Mouse (Mus musculus) ES-E14 (cell line): ENCODE measurements at regions not wholly inside any gene's neighbourhood (a gene's known extent, or its start where the extent isn't known, plus 50 kb on each side); places are given as distances from the start of the nearest gene placed in this dataset.
"Not testable (repeated sequence)": the region's sequence is repeated elsewhere in the genome, so short reads cannot be mapped to it uniquely, and the experiment has no call there.

Experiments
- DNase-seq: peaks from one replicate; pipeline ENCODE4 v3.0.0-alpha.2; 2013; ENCODE audit warnings: low read depth, low spot score
- H3K27ac ChIP-seq: 2 replicates; pipeline ENCODE4 v1.5.1; 2012; ENCODE audit warnings: low read depth, mild to moderate bottlenecking, low read length, moderate library complexity, mixed read lengths; ENCODE audit not compliant: poor library complexity, insufficient read depth, severe bottlenecking
- H3K36me3 ChIP-seq: 2 replicates; pipeline ENCODE4 v1.6.1; 2012; ENCODE audit warnings: mild to moderate bottlenecking, low read length, moderate library complexity, mixed read lengths; ENCODE audit not compliant: control insufficient read depth, poor library complexity, insufficient read depth, severe bottlenecking
- H3K4me1 ChIP-seq, 2 experiments: fragments of 150-350 bp in 1 of 2; sonication (generic) in 1 of 2; 2 replicates each; pipeline ENCODE4 v1.6.1; 2012; ENCODE audit warnings: low read length in 2 of 2, mild to moderate bottlenecking in 1 of 2, mixed read lengths in 1 of 2; ENCODE audit not compliant: control insufficient read depth in 2 of 2, insufficient read depth in 2 of 2, poor library complexity in 1 of 2
- H3K4me3 ChIP-seq, 2 experiments: fragments of 150-350 bp in 1 of 2; sonication (generic) in 1 of 2; 2 replicates each; pipeline ENCODE4 v1.5.1; 2012; ENCODE audit warnings: low read length in 2 of 2, low read depth in 1 of 2, mild to moderate bottlenecking in 1 of 2, mixed read lengths in 1 of 2; ENCODE audit not compliant: insufficient read depth in 1 of 2, poor library complexity in 1 of 2, severe bottlenecking in 1 of 2
- H3K9ac ChIP-seq: 2 replicates; pipeline ENCODE4 v1.6.1; 2012; ENCODE audit warnings: low read depth, mild to moderate bottlenecking, low read length, mixed read lengths; ENCODE audit not compliant: poor library complexity, insufficient read depth, severe bottlenecking
- H3K9me3 ChIP-seq: fragments of 150-350 bp; sonication (generic); 2 replicates; pipeline ENCODE4 v1.6.1; 2012; ENCODE audit warnings: low read depth, mild to moderate bottlenecking, low read length; ENCODE audit not compliant: control insufficient read depth, insufficient read depth
- CHD2 ChIP-seq: IDR thresholded peaks from 2 replicates; pipeline ENCODE4 v1.6.1; 2014; ENCODE audit warnings: mild to moderate bottlenecking, low read depth, low read length, inconsistent platforms
- HCFC1 ChIP-seq: IDR thresholded peaks from 2 replicates; pipeline ENCODE4 v1.6.1; 2012; ENCODE audit warnings: low read length, inconsistent platforms, borderline replicate concordance; ENCODE audit not compliant: insufficient read depth
- MAFK ChIP-seq: IDR thresholded peaks from 2 replicates; pipeline ENCODE4 v1.6.1; 2014; ENCODE audit warnings: mild to moderate bottlenecking, low read depth, low read length, inconsistent platforms; ENCODE audit not compliant: insufficient read depth
- ZC3H11A ChIP-seq: IDR thresholded peaks from 2 replicates; pipeline ENCODE4 v1.6.1; 2012; ENCODE audit warnings: low read depth, mild to moderate bottlenecking, inconsistent platforms, low read length, borderline replicate concordance
- ZNF384 ChIP-seq: IDR thresholded peaks from 2 replicates; pipeline ENCODE4 v1.6.1; 2012; ENCODE audit warnings: low read depth, low read length, inconsistent platforms
- in situ Hi-C, 2 experiments: fragments of 600-800 bp; cut with MboI; formaldehyde crosslinking; loops; one replicate each; pipeline ENCODE4 v1.15.1; 2025; ENCODE audit warnings: low sequenced_read_pairs in 2 of 2, inconsistent platforms in 1 of 2; ENCODE audit not compliant: unreplicated experiment in 2 of 2

DNA sequence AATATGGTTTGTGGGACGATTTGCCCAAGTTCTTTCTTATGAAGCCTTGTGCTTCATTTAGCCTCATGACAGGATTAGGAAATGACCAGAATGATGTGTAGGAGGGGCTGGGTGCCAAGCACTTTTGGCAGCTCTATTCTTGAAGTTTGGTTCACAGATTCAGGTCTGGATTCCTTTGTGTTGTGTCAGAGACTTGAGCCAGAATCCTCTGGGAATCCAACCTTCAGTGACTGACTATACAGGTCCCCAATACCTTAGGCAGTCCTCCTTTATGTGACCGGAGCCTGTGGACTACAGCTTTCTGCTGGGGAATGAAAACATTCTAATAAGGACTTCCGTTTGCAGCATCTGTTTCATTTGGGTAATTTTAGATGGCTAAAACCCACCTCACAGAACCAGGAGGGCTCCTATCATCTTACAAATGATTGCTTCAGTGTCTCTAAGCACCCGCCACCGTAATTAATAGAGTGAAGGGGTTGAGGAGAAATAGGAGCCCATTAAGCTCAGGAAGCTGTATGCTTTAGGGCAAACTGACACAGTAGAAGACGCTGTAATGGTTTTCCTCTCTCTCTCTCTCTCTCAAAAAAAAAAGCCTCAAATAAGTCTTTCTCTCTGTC lies 354.7 kb upstream of the Igfbp7 start:
- Histone ChIP-seq H3K4me3 (no peak overlapping the region), H3K9me3 (peaks cover 2% of the 10 kb centered on the region; the same call in 1 of the 2 replicates), H3K9ac (no peak overlapping the region), H3K4me1 (no peaks in the 10 kb centered on the region), H3K36me3 (no peaks in the 10 kb centered on the region), H3K27ac (no peak overlapping the region)
- DNase-seq: no peak
- TF ChIP-seq HCFC1: no peak
- TF ChIP-seq CHD2: no peak
- no peak for TF ChIP-seq ZNF384
- TF ChIP-seq MAFK: no peak
- TF ChIP-seq ZC3H11A: no peak
- in situ Hi-C loops: no loop called here

DNA sequence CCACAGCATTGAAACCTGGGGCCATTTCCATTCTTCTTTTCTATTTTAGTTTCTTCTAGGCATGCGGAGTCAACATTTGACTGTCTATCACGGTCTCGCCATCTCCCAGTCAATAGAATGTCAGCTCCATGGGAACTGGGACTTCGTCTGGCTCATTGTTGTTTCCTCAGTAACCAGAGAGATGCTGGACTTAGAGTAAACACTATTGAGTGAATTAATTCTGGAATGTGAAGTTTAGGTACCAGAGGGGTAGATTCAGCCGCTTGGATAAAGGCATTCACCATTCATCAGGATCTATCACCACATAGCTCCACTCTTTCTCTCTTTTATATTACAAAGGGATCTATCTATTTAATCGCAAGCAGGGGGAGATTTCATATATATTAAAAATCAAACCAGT lies 354.2 kb upstream of the Igfbp7 start:
- Histone ChIP-seq H3K9ac (no peak overlapping the region), H3K4me1 (no peaks in the 10 kb centered on the region), H3K36me3 (no peaks in the 10 kb centered on the region), H3K27ac (no peak overlapping the region), H3K9me3 (peaks cover 2% of the 10 kb centered on the region; the same call in 1 of the 2 replicates), H3K4me3 (no peak overlapping the region)
- no peak for TF ChIP-seq CHD2
- TF ChIP-seq ZNF384: no peak
- TF ChIP-seq MAFK: no peak
- TF ChIP-seq ZC3H11A: no peak
- no peak for TF ChIP-seq HCFC1
- in situ Hi-C loops: no loop called here
- no peak for DNase-seq

DNA sequence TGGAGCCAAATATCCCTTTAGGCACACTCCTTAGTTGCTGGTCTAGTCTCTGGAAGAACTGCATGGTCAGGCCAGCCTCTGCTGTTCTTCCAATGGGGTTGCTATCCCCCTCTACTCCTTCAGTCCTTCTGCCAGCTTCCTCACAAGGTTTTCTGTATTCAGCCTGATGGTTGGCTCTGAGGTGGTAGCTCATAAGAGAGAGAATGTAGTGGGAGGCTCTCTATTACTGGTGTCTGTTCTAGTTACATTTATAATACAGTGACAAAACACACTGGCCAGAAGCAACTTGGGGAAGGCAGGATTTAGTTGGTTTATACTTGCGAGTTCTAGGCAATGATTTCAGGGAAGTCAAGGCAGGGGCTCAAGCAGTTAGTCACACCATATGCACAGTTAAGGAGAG lies 341.1 kb upstream of the Igfbp7 start:
- no peak overlapping the region for H3K27ac ChIP-seq
- H3K4me1 ChIP-seq: no peaks in the 10 kb centered on the region
- H3K36me3 ChIP-seq: no peaks in the 10 kb centered on the region
- no peak overlapping the region for H3K9ac ChIP-seq
- in situ Hi-C loops: no loop called here
- H3K4me3 ChIP-seq: no peak overlapping the region
- TF ChIP-seq ZNF384 (no peak), HCFC1 (no peak), MAFK (no peak), CHD2 (no peak), ZC3H11A (no peak)
- no peak for DNase-seq
- H3K9me3 ChIP-seq: no peaks in the 10 kb centered on the region

GRCm38 (mm10) chr5:77746604-77747003 lies 338.8 kb upstream of the Igfbp7 start:
- in situ Hi-C loops: no loop called here
- DNase-seq: no peak
- Histone ChIP-seq H3K4me3 (no peak overlapping the region), H3K9ac (no peak overlapping the region), H3K27ac (no peak overlapping the region), H3K36me3 (no peaks in the 10 kb centered on the region), H3K4me1 (no peaks in the 10 kb centered on the region), H3K9me3 (no peaks in the 10 kb centered on the region)
- TF ChIP-seq HCFC1: no peak
- no peak for TF ChIP-seq MAFK
- no peak for TF ChIP-seq ZNF384
- no peak for TF ChIP-seq CHD2
- TF ChIP-seq ZC3H11A: no peak

- H3K9me3 ChIP-seq: no peaks in the 10 kb centered on the region
- H3K4me1 ChIP-seq: no peaks in the 10 kb centered on the region
- no peak for TF ChIP-seq ZC3H11A
- TF ChIP-seq ZNF384: no peak
- TF ChIP-seq CHD2: no peak
- TF ChIP-seq MAFK: no peak
- TF ChIP-seq HCFC1: no peak
- H3K27ac ChIP-seq: no peak overlapping the region
- in situ Hi-C loops: no loop called here
- H3K4me3 ChIP-seq: no peak overlapping the region
- H3K36me3 ChIP-seq: no peaks in the 10 kb centered on the region
- H3K9ac ChIP-seq: no peak overlapping the region
- DNase-seq: no peak
Observed at GRCm38 (mm10) chr5:77743467-77743866, 335.6 kb upstream of the Igfbp7 start.

GRCm38 (mm10) chr5:77730286-77730685 lies 322.4 kb upstream of the Igfbp7 start:
- H3K36me3 ChIP-seq, H3K9me3 ChIP-seq, DNase-seq, H3K9ac ChIP-seq, H3K4me3 ChIP-seq, H3K4me1 ChIP-seq, in situ Hi-C loops, H3K27ac ChIP-seq: not testable (repeated sequence)
